Mouse (Mus musculus): ENCODE data around the gene Creg2. TPM values are rescaled to one million over a fixed set of nuclear protein-coding genes. Genes with fewer than 3 reads are reported as not detected.

Creg2 gene
- polyA plus RNA-seq, 1 experiment = not detected

- TF ChIP-seq CTCF (IDR thresholded peaks at IDR 0.05; ENCODE audit: borderline replicate concordance, insufficient read depth, low read length) = no peak
- no peak for TF ChIP-seq POLR2A (IDR thresholded peaks at IDR 0.05; ENCODE audit: low read depth, low read length)
- no peak overlapping the region for H3K4me3 ChIP-seq (ENCODE audit: insufficient read depth, low read length)
Measured at GRCm38 (mm10) chr1:39637139-39637538, 14.1 kb downstream of the Creg2 start.

GRCm38 (mm10) chr1:39636660-39637059 is 14.6 kb downstream of the Creg2 start:
- TF ChIP-seq POLR2A (IDR thresholded peaks at IDR 0.05; ENCODE audit: low read depth, low read length) = no peak
- no peak for TF ChIP-seq CTCF (IDR thresholded peaks at IDR 0.05; ENCODE audit: borderline replicate concordance, insufficient read depth, low read length)
- Histone ChIP-seq H3K4me3 (ENCODE audit: insufficient read depth, low read length) (no peak overlapping the region), H3K27ac (ENCODE audit: insufficient read depth, low read length) (peak overlapping the region; percentile 17; the same call in 1 of the 2 replicates), H3K4me1 (ENCODE audit: control insufficient read depth, insufficient read depth, low read length) (no peaks in the 10 kb centered on the region)

More at GRCm38 (mm10) chr1:39637139-39637538, 14.1 kb downstream of the Creg2 start:
- Histone ChIP-seq H3K4me1 (ENCODE audit: control insufficient read depth, insufficient read depth, low read length) (no peaks in the 10 kb centered on the region), H3K27ac (ENCODE audit: insufficient read depth, low read length) (no peak overlapping the region)

DNA sequence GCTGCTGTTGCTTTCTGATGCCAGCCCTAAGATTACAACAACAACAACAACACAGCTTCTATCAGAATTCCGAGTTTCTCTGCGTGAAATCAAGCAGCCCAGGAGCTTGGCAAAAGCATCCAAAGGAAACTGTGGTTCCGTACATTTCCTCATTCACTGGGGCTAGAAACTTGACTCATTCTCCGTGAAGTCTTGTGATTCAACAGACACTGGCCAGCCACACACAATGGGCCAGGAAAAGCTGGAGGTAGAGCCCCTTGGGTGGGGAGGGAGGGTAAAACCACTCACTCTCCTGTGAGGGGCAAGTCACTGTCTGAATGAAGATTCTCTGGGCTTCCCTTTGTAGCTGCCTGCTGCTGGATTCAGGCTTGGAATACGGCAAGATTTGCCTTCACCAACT is 15.1 kb downstream of the Creg2 start:
- H3K4me1 ChIP-seq (ENCODE audit: control insufficient read depth, insufficient read depth, low read length) = no peaks in the 10 kb centered on the region
- H3K4me3 ChIP-seq (ENCODE audit: insufficient read depth, low read length) = no peak overlapping the region
- peak overlapping the region; percentile 17; the same call in 1 of the 2 replicates for H3K27ac ChIP-seq (ENCODE audit: insufficient read depth, low read length)
- TF ChIP-seq POLR2A (IDR thresholded peaks at IDR 0.05; ENCODE audit: low read depth, low read length) (no peak), CTCF (IDR thresholded peaks at IDR 0.05; ENCODE audit: borderline replicate concordance, insufficient read depth, low read length) (no peak)

- Histone ChIP-seq H3K27ac (ENCODE audit: insufficient read depth, low read length) (no peak overlapping the region), H3K4me1 (ENCODE audit: control insufficient read depth, insufficient read depth, low read length) (no peaks in the 10 kb centered on the region), H3K4me3 (ENCODE audit: insufficient read depth, low read length) (no peak overlapping the region)
- TF ChIP-seq POLR2A (IDR thresholded peaks at IDR 0.05; ENCODE audit: low read depth, low read length) (no peak), CTCF (IDR thresholded peaks at IDR 0.05; ENCODE audit: borderline replicate concordance, insufficient read depth, low read length) (no peak)
Measured at GRCm38 (mm10) chr1:39628606-39629005, 22.7 kb downstream of the Creg2 start.

- Histone ChIP-seq H3K4me3 (ENCODE audit: insufficient read depth, low read length) (no peak overlapping the region), H3K4me1 (ENCODE audit: control insufficient read depth, insufficient read depth, low read length) (no peaks in the 10 kb centered on the region), H3K27ac (ENCODE audit: insufficient read depth, low read length) (no peak overlapping the region)
- TF ChIP-seq POLR2A (IDR thresholded peaks at IDR 0.05; ENCODE audit: low read depth, low read length) = no peak
- TF ChIP-seq CTCF (IDR thresholded peaks at IDR 0.05; ENCODE audit: borderline replicate concordance, insufficient read depth, low read length) = no peak
Measured at GRCm38 (mm10) chr1:39625491-39625890, 25.8 kb downstream of the Creg2 start.

- Histone ChIP-seq H3K4me3 (ENCODE audit: insufficient read depth, low read length) (no peak overlapping the region), H3K4me1 (ENCODE audit: control insufficient read depth, insufficient read depth, low read length) (no peaks in the 10 kb centered on the region)
- TF ChIP-seq POLR2A (IDR thresholded peaks at IDR 0.05; ENCODE audit: low read depth, low read length) = no peak
Measured at GRCm38 (mm10) chr1:39623729-39624128, 27.5 kb downstream of the Creg2 start.

DNA sequence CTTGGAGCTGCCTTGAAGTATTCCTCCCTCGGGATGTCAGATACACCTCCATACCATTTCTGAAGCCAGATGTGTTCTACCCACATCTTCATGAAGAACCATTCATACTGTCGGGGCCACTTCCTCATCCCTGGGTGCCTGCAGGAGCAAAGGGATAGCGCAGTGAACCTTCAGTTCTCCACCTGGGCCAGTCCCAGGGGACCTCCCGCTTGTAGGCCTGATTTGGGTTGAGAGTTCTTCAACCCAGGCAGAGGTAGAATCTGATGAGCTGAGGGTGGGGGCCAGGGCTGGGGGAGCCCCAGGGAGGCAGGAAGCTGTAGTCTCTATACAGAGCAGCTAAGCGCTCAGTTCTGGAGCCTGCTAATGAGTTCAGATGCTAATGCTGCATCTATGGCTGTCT is 28.2 kb downstream of the Creg2 start:
- Histone ChIP-seq H3K27ac (ENCODE audit: insufficient read depth, low read length) (no peak overlapping the region), H3K4me3 (ENCODE audit: insufficient read depth, low read length) (no peak overlapping the region), H3K4me1 (ENCODE audit: control insufficient read depth, insufficient read depth, low read length) (no peaks in the 10 kb centered on the region)
- TF ChIP-seq CTCF (IDR thresholded peaks at IDR 0.05; ENCODE audit: borderline replicate concordance, insufficient read depth, low read length) (no peak), POLR2A (IDR thresholded peaks at IDR 0.05; ENCODE audit: low read depth, low read length) (no peak)

More at GRCm38 (mm10) chr1:39623729-39624128, 27.5 kb downstream of the Creg2 start:
- H3K27ac ChIP-seq (ENCODE audit: insufficient read depth, low read length) = no peak overlapping the region

- H3K27ac ChIP-seq (ENCODE audit: insufficient read depth, low read length) = no peak overlapping the region
- TF ChIP-seq POLR2A (IDR thresholded peaks at IDR 0.05; ENCODE audit: low read depth, low read length) (no peak), CTCF (IDR thresholded peaks at IDR 0.05; ENCODE audit: borderline replicate concordance, insufficient read depth, low read length) (no peak)
- H3K4me1 ChIP-seq (ENCODE audit: control insufficient read depth, insufficient read depth, low read length) = no peaks in the 10 kb centered on the region
- H3K4me3 ChIP-seq (ENCODE audit: insufficient read depth, low read length) = no peak overlapping the region
Measured at GRCm38 (mm10) chr1:39618524-39618923, 32.8 kb downstream of the Creg2 start.

GRCm38 (mm10) chr1:39615526-39615925 is 35.7 kb downstream of the Creg2 start:
- TF ChIP-seq CTCF (IDR thresholded peaks at IDR 0.05; ENCODE audit: borderline replicate concordance, insufficient read depth, low read length) (no peak), POLR2A (IDR thresholded peaks at IDR 0.05; ENCODE audit: low read depth, low read length) (no peak)
- H3K4me1 ChIP-seq (ENCODE audit: control insufficient read depth, insufficient read depth, low read length) = no peaks in the 10 kb centered on the region
- no peak overlapping the region for H3K4me3 ChIP-seq (ENCODE audit: insufficient read depth, low read length)
- no peak overlapping the region for H3K27ac ChIP-seq (ENCODE audit: insufficient read depth, low read length)

- TF ChIP-seq POLR2A (IDR thresholded peaks at IDR 0.05; ENCODE audit: low read depth, low read length) = no peak
- TF ChIP-seq CTCF (IDR thresholded peaks at IDR 0.05; ENCODE audit: borderline replicate concordance, insufficient read depth, low read length) = no peak
- H3K27ac ChIP-seq (ENCODE audit: insufficient read depth, low read length) = no peak overlapping the region
Measured at GRCm38 (mm10) chr1:39614462-39615279, 36.6 kb downstream of the Creg2 start.

More at GRCm38 (mm10) chr1:39614462-39615279, 36.6 kb downstream of the Creg2 start:
- H3K4me3 ChIP-seq (ENCODE audit: insufficient read depth, low read length) = no peak overlapping the region
- H3K4me1 ChIP-seq (ENCODE audit: control insufficient read depth, insufficient read depth, low read length) = no peaks in the 10 kb centered on the region

Measured in embryonic fibroblast, embryonic 13.5 days (primary cell).